Mouse (Mus musculus) cerebellum, postnatal 14 days (tissue): ENCODE results near the gene Trp63.
"Not testable (repeated sequence)": the region's sequence is repeated elsewhere in the genome, so short reads cannot be mapped to it uniquely, and the experiment has no call there.

Source experiments
- DNase-seq, 2 experiments: peaks; one replicate each; pipeline ENCODE4 v3.0.0; 2021; ENCODE audit warnings: mixed read lengths in 2 of 2

The Trp63 gene

GRCm38 (mm10) chr16:25683531-25684248, at the start of gene Trp63:
Gene Trp63 (plus strand): TSS chr16:25683763.
- no peak for DNase-seq

DNA sequence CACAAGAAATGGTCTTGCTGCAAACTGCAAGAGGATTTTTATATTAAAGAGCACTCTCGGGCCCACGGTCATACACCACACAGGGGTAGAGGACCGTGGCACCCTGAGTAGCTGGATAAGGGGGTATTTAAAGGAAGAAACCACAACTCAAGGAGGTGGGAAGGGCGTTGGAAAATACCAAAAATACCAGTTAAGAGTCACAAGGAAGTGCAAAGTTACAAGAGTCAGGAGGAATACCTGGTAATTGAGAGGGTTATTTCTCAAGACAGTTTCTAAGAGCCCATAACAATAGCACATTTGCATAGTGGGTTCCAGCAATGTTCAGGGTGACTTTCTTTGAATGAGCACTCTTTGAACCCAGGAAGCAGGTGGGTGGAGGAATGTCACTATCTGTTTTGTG, 38.8 kb upstream of the Trp63 start:
- DNase-seq: not testable (repeated sequence)

- DNase-seq: no peak
These were observed 22.9 kb upstream of the Trp63 start for GRCm38 (mm10) chr16:25660510-25661235.

DNA sequence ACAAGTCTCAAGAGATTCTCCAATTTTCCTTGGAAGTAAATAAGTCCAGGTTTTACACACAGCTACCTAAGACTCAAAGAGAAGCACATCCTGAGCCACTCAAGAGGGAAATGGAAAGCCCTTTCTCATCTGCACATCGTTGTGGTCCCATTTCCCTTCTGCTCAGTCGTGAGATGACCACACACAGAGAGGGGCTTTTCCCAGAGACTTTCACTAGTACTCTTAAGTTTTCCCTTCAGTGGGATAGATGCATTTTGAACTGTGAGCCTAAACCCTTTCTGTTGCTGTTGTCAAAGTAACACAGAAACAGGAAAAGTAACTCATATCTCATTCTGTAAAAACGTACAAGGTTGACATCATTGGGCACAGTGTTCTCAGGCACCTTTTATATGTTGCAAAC, 20.4 kb upstream of the Trp63 start:
- DNase-seq: no peak

DNA sequence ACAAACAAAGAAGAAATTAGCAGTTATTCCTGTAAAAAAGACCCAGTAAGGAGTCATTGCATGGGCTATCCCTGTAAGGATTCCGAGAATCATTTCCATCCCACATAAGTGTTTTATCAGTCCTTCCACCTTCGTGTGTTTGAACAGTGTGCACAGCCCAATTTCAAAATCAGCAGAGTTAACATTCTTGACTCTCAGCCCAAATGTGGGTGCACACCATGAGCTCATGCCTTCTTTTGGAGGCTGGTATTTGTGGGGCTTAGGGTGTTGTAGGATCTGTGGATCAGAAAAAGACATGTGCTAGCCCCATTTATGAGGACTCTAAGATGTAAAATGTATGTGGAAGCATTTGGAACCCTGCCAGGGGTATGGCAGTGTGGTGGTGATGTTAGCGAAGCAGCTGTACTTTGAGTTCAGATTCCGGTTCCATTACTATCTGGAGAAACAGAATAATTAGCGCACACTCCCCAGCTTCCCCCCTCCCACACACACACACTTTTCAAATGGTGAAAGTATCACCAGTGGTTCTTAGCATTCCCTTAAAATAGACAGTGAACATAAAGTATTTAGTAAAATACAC, 9.6 kb upstream of the Trp63 start:
- no peak for DNase-seq

DNA sequence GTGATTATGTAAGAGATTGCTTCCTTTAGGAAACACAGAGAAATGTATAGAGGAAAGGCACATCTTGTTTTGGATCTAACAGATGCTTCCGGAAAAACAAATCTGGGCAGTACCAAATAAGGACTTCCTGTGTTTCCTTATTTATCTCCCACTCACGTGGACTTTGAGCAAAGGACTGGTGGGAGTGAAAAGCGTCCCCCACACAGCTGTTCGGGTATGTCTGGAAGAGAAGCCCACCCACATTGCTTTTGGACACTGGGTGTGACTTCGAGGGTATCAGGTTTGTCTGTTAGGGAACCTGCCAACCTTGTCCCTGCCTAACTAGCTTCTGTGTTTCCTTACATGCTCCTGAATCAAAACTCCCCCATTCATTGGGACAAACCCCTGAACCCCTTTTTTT, 3.2 kb upstream of the Trp63 start:
- no peak for DNase-seq

DNA sequence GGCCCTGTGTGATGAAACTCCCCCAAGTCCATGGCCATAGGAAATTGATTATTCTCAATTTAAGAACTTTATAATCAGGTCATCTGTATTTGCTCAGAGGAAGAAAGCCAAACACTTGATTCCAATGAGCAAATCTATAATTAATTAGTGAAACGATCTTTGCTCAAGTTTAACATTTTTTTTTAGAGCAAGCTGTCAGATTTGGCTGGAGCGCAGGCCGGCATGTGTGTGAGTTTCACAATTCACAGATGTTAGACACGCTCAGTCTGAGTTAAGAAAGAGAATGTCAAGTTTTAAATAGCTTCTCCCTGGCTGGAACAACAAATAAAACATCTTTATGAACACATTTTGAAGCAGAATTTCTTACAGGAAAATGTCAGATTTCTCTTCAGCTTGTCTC, 1.0 kb upstream of the Trp63 start:
- DNase-seq: no peak

- DNase-seq: no peak
These were observed 1.0 kb downstream of the Trp63 start for GRCm38 (mm10) chr16:25684572-25684971.

- DNase-seq: no peak
These were observed 7.0 kb downstream of the Trp63 start for GRCm38 (mm10) chr16:25690612-25691011.

DNA sequence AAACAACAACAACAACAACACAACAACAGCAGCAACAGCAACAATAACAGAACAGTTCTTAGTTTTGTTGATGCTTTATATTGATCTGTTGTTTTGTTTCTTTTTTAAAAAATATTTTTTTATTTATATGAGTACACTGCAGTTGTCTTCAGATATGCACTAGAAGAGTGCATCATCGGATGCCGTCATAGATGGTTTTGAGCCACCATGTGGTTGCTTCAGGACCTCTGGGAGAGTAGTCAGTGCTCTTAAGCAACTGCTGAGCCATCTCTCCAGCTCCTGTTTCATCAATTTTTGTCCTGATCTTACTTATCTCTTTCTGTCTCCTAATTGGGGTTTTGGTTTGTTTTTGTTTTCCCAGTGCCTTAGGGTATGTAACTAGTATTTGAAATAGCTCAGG, 17.7 kb downstream of the Trp63 start:
- no peak for DNase-seq

DNA sequence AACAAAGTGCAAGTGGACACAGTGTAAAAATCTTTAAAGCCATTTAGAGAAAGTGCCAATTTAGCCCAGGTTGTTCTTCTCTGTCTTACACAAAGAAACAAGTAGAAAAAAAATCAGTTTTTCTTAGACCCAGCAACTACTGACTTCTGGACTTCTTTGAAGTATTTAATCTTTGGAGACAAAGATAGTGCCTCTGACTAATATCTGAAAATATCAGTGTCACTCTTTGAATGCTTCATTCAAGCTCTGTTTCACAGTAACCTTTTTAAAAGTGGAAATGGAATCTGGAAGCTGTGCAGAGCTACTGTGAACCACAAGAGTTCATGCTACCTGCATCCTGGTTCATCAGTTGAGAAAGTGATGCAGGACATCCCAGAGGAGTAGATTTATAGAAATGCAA, 22.7 kb downstream of the Trp63 start:
- DNase-seq: no peak

GRCm38 (mm10) chr16:25715790-25716189, 32.2 kb downstream of the Trp63 start:
- no peak for DNase-seq

DNA sequence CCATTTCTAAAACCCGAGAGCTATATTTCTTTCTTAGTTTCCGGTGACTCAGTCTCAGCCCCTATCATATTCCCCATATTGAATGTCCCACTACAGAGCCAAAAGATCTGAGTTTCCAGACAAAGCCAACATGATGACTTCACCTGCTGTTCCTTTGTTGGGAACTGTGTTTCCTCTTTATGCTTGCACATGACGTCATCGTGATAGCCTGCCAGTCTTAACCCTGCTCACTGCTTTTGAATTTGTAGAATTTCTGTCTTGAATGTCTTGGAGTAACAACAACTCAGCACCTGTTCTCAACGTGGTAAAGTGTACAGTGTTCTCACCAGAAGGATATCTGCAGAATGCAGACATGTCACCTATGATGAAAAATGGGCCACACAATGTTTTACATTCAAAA, 39.6 kb downstream of the Trp63 start:
- DNase-seq: no peak

- no peak for DNase-seq
These were observed 43.4 kb downstream of the Trp63 start for GRCm38 (mm10) chr16:25727001-25727400.

GRCm38 (mm10) chr16:25727957-25728506, 44.5 kb downstream of the Trp63 start:
- no peak for DNase-seq

DNA sequence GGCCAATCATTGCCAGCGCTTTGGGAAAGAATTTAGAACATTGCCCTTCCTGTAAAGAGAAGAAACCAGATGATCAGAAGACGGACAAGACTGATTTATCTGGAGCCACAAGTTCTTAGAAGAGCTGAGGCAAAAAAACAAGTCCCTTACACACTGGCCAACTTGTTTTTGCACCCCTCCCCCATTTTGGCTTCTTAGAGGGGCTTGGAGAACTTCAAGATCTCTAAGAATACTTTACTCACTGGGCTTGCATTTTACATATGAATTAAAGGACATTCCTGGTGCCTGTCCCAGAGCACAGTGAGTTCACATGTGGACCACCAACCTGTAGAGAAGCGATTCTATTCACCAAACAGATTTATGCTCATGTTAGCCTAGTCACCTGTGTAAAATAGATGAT, 53.3 kb downstream of the Trp63 start:
- no peak for DNase-seq

DNA sequence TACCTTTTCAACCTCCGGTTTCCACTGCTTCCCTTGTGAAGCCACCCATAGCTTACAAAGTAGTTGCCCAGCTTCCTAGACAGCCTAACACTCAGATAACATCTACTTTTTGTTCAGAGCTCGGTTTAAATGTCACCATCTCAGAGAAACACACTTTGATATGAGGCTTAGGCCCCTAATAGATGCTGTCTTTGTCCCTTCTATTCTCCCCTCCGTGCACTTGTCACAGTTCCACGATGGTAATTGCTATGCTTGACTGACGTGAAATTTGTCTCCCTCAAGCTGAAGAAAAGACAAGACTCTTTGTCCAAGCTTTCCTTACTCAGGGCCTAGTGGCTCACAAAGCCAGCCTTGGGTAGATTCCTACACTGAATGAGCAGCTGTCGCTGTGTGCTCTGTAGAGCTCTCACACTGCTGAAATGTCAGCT, 54.1 kb downstream of the Trp63 start:
- no peak for DNase-seq

DNA sequence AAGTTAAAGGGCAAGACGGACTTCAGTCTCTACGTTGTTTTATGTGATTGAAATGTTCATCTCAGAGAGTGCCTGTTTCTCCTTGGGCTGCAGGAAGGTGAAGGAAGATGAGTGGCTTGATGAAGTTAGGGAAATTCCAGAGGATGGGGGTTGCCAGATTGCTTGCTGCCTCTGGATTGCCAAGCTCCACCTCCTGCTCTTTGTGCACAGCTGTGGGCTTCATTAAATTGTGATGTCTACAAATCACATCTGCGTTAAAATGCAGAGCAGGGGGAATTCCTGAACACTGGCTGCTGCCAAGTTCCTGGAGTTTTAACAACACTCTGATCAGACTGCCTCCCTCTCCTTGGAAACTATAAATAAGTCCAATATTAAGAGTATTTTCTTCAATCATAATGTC, 63.2 kb downstream of the Trp63 start:
- DNase-seq: no peak

DNA sequence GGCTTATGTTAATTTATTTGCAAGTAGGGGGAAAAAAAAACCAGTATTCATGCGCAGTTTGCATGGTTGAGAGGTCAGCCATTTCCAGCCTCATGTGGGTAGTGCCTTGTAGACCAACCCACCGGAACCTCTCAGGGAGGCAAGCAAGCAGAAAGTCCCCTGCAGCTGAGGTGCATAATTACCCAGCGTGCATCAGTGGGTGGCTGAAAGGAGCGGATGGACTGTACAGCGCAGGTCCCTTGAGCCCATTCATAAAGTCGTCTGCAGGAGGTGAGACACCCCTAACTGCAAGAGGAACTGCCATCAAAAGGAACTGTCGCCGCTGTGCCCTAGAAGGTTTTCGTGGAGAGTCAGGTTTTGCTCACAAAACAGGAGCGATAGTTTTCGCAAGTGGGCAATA, 68.3 kb downstream of the Trp63 start:
- DNase-seq: no peak

DNA sequence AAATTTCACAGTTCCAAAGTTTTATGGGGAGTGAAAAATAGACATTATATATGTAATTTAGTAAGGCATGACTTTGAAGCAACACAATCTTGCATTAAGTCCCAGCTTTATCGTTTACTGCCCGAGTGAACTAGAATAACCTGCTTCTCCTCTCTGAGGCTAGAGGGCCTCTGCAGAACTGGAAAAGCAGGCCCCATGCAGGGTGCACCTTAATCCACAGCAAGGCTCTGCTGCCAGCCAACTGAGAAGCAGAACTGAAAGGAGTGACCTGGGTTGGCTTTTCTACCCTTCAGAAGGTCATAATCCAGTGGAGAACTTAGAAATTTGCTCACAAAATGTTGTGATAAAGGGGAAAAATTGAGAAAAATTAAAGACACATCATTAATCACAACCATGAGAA, 74.5 kb downstream of the Trp63 start:
- DNase-seq: no peak

- DNase-seq: no peak
These were observed 82.0 kb downstream of the Trp63 start for GRCm38 (mm10) chr16:25765549-25765948.

DNA sequence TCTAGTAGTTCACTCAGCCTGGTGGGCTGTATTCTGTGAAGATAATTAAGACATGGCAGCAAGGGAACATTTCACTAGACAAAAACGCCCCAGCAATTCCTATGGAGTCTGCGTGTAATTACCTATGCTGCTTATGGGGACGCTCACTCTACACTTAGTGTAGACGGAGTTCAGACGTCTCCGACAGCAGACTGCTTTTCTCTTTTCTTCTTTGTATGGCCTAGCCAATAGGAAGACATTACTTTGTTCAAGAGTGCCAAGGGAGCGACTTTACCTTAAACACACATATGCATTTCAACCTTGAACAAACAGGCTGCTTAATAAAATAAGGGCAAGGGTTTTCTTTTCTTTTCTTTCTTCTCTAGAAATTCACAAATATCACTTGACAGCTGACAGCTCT, 91.0 kb downstream of the Trp63 start:
- no peak for DNase-seq

DNA sequence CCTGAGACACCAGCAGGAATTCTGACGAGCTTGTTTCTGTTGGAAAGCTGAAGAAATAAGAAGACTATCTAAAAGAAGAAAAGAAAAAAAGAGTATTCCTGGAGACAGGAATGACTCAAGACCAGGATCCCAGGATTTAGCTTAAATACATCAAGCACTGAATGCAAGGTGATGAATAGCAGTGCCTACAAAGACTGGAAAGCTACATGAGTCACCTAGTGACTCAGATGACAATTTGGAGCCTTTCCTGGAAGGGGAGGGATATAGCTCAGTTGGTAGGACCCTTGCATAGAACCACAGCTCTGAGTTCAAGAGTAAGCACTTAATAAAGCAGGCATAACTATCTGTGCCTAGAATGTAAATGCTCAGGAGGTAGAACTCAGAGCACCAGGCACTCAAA, 93.9 kb downstream of the Trp63 start:
- DNase-seq: no peak

DNA sequence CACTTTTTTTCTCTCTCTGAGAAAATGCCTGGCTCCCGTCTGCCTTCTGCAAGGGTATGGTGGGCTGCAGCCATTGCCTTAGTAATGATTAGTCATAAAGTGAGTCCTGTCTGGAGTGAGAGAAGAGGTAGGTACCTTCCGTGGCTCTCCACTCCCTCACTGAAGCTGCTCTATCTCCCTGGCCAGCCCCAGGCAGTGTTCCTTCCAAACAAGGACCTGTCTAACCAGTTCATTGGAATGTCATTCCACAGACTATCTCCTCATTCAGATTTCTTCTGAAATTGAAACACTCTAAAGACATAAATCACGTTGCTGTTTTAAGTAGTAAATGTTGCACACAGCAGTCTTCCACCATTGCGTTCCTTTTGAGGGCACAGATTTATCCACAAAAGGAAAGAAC, 96.4 kb downstream of the Trp63 start:
- no peak for DNase-seq
